Mouse (Mus musculus) embryo, embryonic 9.5 days (tissue): ENCODE measurements at regions not wholly inside any gene's neighbourhood (a gene's known extent, or its start where the extent isn't known, plus 50 kb on each side); places are given as distances from the start of the nearest gene placed in this dataset.
"Not testable (repeated sequence)": the region's sequence is repeated elsewhere in the genome, so short reads cannot be mapped to it uniquely, and the experiment has no call there.

Experiments used
- DNase-seq: peaks from one replicate; pipeline ENCODE4 v3.0.0-alpha.2; 2017; ENCODE audit errors: extremely low spot score

- no peak for DNase-seq
Observed at GRCm38 (mm10) chr15:32749971-32750370, 505.4 kb downstream of the Sema5a start.

- DNase-seq: no peak
Observed at GRCm38 (mm10) chr15:32751991-32752390, 507.4 kb downstream of the Sema5a start.

- no peak for DNase-seq
Observed at GRCm38 (mm10) chr15:32760141-32760540, 515.5 kb downstream of the Sema5a start.

GRCm38 (mm10) chr15:32766011-32766701 is 521.5 kb downstream of the Sema5a start:
- DNase-seq: peak; percentile 48

- no peak for DNase-seq
Observed at GRCm38 (mm10) chr15:32766746-32767471, 522.3 kb downstream of the Sema5a start.

- DNase-seq: not testable (repeated sequence)
Observed at GRCm38 (mm10) chr15:32778226-32778598, 533.6 kb downstream of the Sema5a start.

- peak; percentile 84 for DNase-seq
Observed at GRCm38 (mm10) chr15:32778599-32779273, 534.1 kb downstream of the Sema5a start.

GRCm38 (mm10) chr15:32779274-32779615 is 534.6 kb downstream of the Sema5a start:
- not testable (repeated sequence) for DNase-seq

- DNase-seq: not testable (repeated sequence)
Observed at GRCm38 (mm10) chr15:32781609-32782008, 537.0 kb downstream of the Sema5a start.

GRCm38 (mm10) chr15:32799222-32799621 is 554.6 kb downstream of the Sema5a start:
- DNase-seq: no peak

GRCm38 (mm10) chr15:32810849-32811632 is 566.4 kb downstream of the Sema5a start:
- no peak for DNase-seq

GRCm38 (mm10) chr15:32839966-32840365 is 595.4 kb downstream of the Sema5a start:
- no peak for DNase-seq
